Mouse (Mus musculus) CH12.LX (cell line): ENCODE results near the gene Psma6.

Experiments
- CTCF ChIP-seq, 2 experiments: IDR thresholded peaks in 1 of 2; conservative IDR thresholded peaks in 1 of 2; 2 replicates each; pipeline ENCODE4 v1.5.1; 2011 to 2012; ENCODE audit warnings: low read depth in 2 of 2, low read length in 2 of 2, improper control_type of control experiment in 1 of 2, inconsistent platforms in 1 of 2, mild to moderate bottlenecking in 1 of 2, moderate library complexity in 1 of 2
- E2F4 ChIP-seq: IDR thresholded peaks from 2 replicates; pipeline ENCODE4 v1.6.1; 2011; ENCODE audit warnings: low read depth, low read length, improper control_type of control experiment; ENCODE audit not compliant: insufficient replicate concordance
- ELF1 ChIP-seq: IDR thresholded peaks from 2 replicates; pipeline ENCODE4 v1.6.1; 2014; ENCODE audit warnings: low read depth, mild to moderate bottlenecking, inconsistent platforms, low read length, improper control_type of control experiment
- EP300 ChIP-seq: IDR thresholded peaks from 2 replicates; pipeline ENCODE4 v1.6.1; 2011; ENCODE audit warnings: low read length, improper control_type of control experiment
- ETS1 ChIP-seq: conservative IDR thresholded peaks from 2 replicates; pipeline ENCODE4 v1.6.1; 2012; ENCODE audit warnings: low read depth, mild to moderate bottlenecking, inconsistent platforms, low read length, improper control_type of control experiment, moderate library complexity
- HCFC1 ChIP-seq: IDR thresholded peaks from 2 replicates; pipeline ENCODE4 v1.6.1; 2012; ENCODE audit warnings: low read depth, mild to moderate bottlenecking, inconsistent platforms, low read length, improper control_type of control experiment
- MAFK ChIP-seq: IDR thresholded peaks from 2 replicates; pipeline ENCODE4 v1.6.1; 2011; ENCODE audit warnings: low read length, improper control_type of control experiment; ENCODE audit not compliant: insufficient replicate concordance
- MAX ChIP-seq: IDR thresholded peaks from 2 replicates; pipeline ENCODE4 v1.6.1; 2011; ENCODE audit warnings: low read length, improper control_type of control experiment
- MEF2A ChIP-seq: IDR thresholded peaks from 2 replicates; pipeline ENCODE4 v1.6.1; 2014; ENCODE audit warnings: low read depth, mild to moderate bottlenecking, inconsistent platforms, low read length, improper control_type of control experiment, borderline replicate concordance
- POLR2A ChIP-seq: IDR thresholded peaks from 2 replicates; pipeline ENCODE4 v1.6.1; 2011; ENCODE audit warnings: low read depth, mild to moderate bottlenecking, improper control_type of control experiment, low read length

- TF ChIP-seq MAFK = no peak
- no peak for TF ChIP-seq EP300
- TF ChIP-seq CTCF (conservative IDR thresholded peaks at IDR 0.05 in 1 of 2, IDR thresholded peaks at IDR 0.05 in 1 of 2; ENCODE audit: low read depth in 2 of 2, low read length in 2 of 2) = no peak
- TF ChIP-seq POLR2A = no peak
- no peak for TF ChIP-seq ETS1
- TF ChIP-seq MAX = no peak
- TF ChIP-seq ELF1 = no peak
- TF ChIP-seq E2F4 = no peak
- TF ChIP-seq HCFC1 = no peak
- no peak for TF ChIP-seq MEF2A
Measured at GRCm38 (mm10) chr12:55453924-55454323, 69.9 kb downstream of the Psma6 start.
